Mouse (Mus musculus): ENCODE results near the gene Grap. TPM values are rescaled to one million over a fixed set of nuclear protein-coding genes. Genes with fewer than 3 reads are reported as not detected.

Gene Grap
- polyA plus RNA-seq, 1 experiment from 2014 or later, result 10.7 TPM

DNA sequence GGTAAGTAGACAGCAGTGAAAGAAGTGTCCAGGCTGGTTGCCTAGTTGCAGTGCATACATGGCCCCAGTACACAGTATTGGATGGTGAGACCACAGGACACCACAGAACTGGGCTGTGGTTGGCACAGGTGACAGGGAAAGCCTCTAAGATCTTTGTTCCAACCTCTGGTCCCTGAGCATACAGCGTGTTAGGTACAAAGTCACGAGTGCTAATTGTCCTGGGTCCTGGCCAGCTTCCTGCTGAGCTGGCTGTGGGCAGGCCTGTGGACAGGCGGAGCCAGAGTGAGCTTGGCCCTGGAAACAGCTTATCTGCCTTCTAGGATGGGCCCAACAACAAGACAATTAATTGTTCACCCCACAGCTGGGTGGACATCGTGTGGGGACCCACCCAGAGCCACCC is 46.9 kb downstream of the Grap start:
- H3K27ac ChIP-seq (replicated peaks), result no peak overlapping the region
- no peaks in the 10 kb centered on the region for H3K27me3 ChIP-seq
- H3K9ac ChIP-seq, result no peak overlapping the region
- no peaks in the 10 kb centered on the region for H3K9me3 ChIP-seq
- 41% methylated on average over 4 of the region's 4 CpGs for WGBS
- H3K4me1 ChIP-seq (replicated peaks), result peaks cover 5% of the 10 kb centered on the region; the same call in 1 of the 2 replicates
- H3K36me3 ChIP-seq, result no peaks in the 10 kb centered on the region
- H3K4me3 ChIP-seq, result no peak overlapping the region
- no peak for ATAC-seq (ENCODE audit: low FRiP score, low read depth)
- no peak overlapping the region for H3K4me2 ChIP-seq

DNA sequence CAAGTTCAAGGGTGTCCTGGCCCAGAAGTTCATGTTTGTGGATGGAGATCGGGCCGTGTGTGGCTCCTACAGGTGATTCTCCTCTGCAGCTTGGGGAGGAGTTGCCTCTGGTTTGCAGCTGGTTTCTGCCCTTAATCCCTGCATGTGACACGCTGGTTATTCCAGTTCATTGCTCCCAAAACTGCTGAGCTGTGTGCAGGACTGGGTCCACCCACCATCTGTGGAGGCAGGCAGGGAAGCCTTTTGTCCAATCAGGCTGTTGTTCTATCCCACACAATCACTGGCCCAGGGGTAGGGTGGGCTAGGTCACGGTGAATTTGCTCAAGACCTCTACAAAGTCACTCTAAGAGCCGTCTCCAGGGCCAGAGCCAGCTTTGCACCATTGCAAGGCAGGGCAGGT is 48.6 kb downstream of the Grap start:
- Histone ChIP-seq H3K27me3 (no peaks in the 10 kb centered on the region), H3K27ac (replicated peaks) (no peak overlapping the region), H3K4me3 (no peak overlapping the region), H3K4me1 (replicated peaks) (peaks cover 5% of the 10 kb centered on the region; the same call in 1 of the 2 replicates), H3K4me2 (no peak overlapping the region), H3K9me3 (no peaks in the 10 kb centered on the region), H3K36me3 (no peaks in the 10 kb centered on the region), H3K9ac (no peak overlapping the region)
- ATAC-seq (ENCODE audit: low FRiP score, low read depth), result no peak
- WGBS, result 27% methylated on average over 5 of the region's 5 CpGs

- Histone ChIP-seq H3K4me2 (no peak overlapping the region), H3K27ac (replicated peaks) (no peak overlapping the region), H3K4me3 (no peak overlapping the region), H3K9ac (no peak overlapping the region), H3K9me3 (no peaks in the 10 kb centered on the region), H3K27me3 (no peaks in the 10 kb centered on the region), H3K4me1 (replicated peaks) (peaks cover 5% of the 10 kb centered on the region; the same call in 1 of the 2 replicates), H3K36me3 (no peaks in the 10 kb centered on the region)
- WGBS, result 95% methylated on average over 5 of the region's 5 CpGs
- no peak for ATAC-seq (ENCODE audit: low FRiP score, low read depth)
These were observed 49.4 kb downstream of the Grap start for GRCm38 (mm10) chr11:61702494-61702893.

DNA sequence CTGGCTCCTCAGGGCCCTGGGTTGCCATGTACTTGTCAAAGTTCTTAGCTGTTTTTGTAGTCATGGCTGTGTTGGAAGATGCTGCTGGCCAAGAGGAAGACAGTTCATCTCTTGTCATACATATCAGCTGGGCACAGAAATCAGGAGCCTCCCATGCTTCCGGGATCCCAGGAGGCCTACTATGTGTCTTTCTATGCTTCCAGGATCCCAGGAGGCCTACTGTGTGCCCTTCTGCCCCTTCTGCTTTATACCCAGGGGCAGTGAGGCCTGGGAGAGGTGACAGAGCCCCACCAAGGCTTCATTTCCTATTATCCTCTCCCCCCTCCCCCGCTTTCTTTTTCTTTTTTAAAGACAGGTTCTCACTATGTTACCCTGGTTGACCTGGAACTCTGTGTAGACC is 52.5 kb downstream of the Grap start:
- no peak for ATAC-seq (ENCODE audit: low FRiP score, low read depth)
- Histone ChIP-seq H3K4me2 (no peak overlapping the region), H3K9ac (no peak overlapping the region), H3K4me3 (no peak overlapping the region), H3K9me3 (no peaks in the 10 kb centered on the region), H3K27me3 (no peaks in the 10 kb centered on the region), H3K27ac (replicated peaks) (no peak overlapping the region), H3K4me1 (replicated peaks) (no peaks in the 10 kb centered on the region; the same call in 1 of the 2 replicates), H3K36me3 (no peaks in the 10 kb centered on the region)
- WGBS, result 94% methylated on average over 2 of the region's 2 CpGs

GRCm38 (mm10) chr11:61706232-61706631 is 53.2 kb downstream of the Grap start:
- Histone ChIP-seq H3K4me3 (no peak overlapping the region), H3K9ac (no peak overlapping the region), H3K27me3 (no peaks in the 10 kb centered on the region), H3K9me3 (no peaks in the 10 kb centered on the region), H3K27ac (replicated peaks) (no peak overlapping the region), H3K4me1 (replicated peaks) (no peaks in the 10 kb centered on the region), H3K4me2 (no peak overlapping the region), H3K36me3 (no peaks in the 10 kb centered on the region)
- WGBS, result 65% methylated on average over 4 of the region's 4 CpGs
- ATAC-seq (ENCODE audit: low FRiP score, low read depth), result no peak

GRCm38 (mm10) chr11:61708928-61709327 is 55.9 kb downstream of the Grap start:
- H3K36me3 ChIP-seq, result no peaks in the 10 kb centered on the region
- no peaks in the 10 kb centered on the region for H3K9me3 ChIP-seq
- no peak overlapping the region for H3K27ac ChIP-seq (replicated peaks)
- H3K9ac ChIP-seq, result no peak overlapping the region
- H3K4me3 ChIP-seq, result no peak overlapping the region
- H3K4me2 ChIP-seq, result no peak overlapping the region
- H3K27me3 ChIP-seq, result no peaks in the 10 kb centered on the region
- 70% methylated on average over 3 of the region's 3 CpGs for WGBS
- no peak for ATAC-seq (ENCODE audit: low FRiP score, low read depth)
- no peaks in the 10 kb centered on the region for H3K4me1 ChIP-seq (replicated peaks)

DNA sequence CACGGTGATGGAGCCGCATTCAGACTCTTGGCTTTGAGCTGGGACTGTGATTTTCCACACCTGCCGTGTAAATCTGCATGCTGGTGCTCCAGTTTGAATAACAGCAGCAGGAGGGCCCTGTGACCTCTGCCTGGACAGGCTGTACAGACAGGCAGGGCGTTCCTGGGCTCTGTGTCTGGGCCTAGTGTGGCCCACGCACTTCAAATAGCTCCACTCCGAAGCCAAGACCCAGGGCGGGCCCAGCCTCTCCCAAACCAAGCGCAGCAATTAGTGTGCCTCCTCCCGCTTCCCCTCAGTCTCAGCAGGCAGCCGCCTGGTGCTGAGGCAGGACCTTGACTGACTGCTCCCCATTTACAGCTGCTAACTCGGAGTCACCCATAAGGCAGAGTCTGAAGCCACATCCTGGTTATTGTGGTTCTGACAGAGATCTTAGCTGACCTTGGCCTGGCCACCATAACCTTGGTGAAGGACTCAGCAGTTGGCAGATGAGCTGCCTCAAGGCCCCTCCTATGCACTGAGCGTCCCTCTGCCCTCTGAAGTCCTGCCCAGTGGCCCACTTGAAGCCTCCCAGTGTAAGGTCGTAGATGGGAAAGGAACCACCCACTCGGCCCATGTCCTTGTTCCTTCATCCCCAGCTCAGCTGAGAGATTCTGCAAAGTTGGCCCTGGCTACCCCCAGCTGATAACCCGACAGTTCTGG is 60.2 kb downstream of the Grap start:
- ATAC-seq (ENCODE audit: low FRiP score, low read depth), result no peak
- H3K9ac ChIP-seq, result no peak overlapping the region

DNA sequence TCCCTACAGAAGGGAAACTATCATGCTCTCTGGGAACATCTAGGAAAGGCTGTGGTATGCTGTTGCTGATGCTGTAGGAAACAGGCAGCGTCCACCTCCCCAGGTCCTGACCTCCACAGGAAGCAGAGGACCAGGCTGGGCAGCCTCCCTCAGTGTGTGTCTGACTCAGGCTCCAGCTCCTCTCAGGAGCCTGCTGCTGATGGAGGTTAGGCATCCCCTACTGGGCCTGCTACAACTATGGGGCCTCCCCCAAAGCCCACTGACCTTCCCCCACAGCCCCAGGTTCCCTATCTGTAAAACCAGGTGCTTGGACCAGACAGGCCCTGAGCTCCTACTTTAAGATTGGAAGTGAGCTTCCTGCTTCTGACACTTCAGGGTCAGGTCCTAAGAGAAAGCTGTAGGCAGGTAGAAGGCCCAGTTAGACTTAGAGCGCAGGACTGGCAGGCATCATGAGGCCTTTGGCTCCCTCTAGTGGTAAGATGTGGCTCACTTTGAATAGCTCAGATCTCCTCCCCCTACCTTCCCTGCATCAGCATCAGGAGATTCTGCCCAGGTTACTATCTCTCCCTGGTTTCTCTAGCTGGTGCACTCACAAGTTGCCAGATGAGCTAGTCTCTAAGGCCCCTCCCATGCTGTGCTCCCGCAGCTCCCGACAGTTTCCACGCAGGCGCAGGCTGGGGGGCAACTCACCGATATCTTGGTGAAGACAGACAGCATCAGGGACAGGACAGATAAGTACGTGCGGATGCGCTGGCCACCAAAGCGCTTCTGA is 61.5 kb downstream of the Grap start:
- H3K27ac ChIP-seq (replicated peaks), result no peak overlapping the region
- no peaks in the 10 kb centered on the region for H3K27me3 ChIP-seq
- no peaks in the 10 kb centered on the region for H3K9me3 ChIP-seq
- no peaks in the 10 kb centered on the region for H3K36me3 ChIP-seq
- ATAC-seq (ENCODE audit: low FRiP score, low read depth), result peak; percentile 79
- no peaks in the 10 kb centered on the region for H3K4me1 ChIP-seq (replicated peaks)
- H3K4me3 ChIP-seq, result no peak overlapping the region
- H3K4me2 ChIP-seq, result no peak overlapping the region
- 48% methylated on average over 11 of the region's 11 CpGs for WGBS
- no peak overlapping the region for H3K9ac ChIP-seq

More for the DNA sequence above, 60.2 kb downstream of the Grap start:
- H3K4me1 ChIP-seq (replicated peaks), result no peaks in the 10 kb centered on the region
- H3K27me3 ChIP-seq, result no peaks in the 10 kb centered on the region
- H3K9me3 ChIP-seq, result no peaks in the 10 kb centered on the region
- H3K4me3 ChIP-seq, result no peak overlapping the region
- H3K4me2 ChIP-seq, result no peak overlapping the region
- WGBS, result 65% methylated on average over 15 of the region's 15 CpGs
- H3K36me3 ChIP-seq, result no peaks in the 10 kb centered on the region
- no peak overlapping the region for H3K27ac ChIP-seq (replicated peaks)

DNA sequence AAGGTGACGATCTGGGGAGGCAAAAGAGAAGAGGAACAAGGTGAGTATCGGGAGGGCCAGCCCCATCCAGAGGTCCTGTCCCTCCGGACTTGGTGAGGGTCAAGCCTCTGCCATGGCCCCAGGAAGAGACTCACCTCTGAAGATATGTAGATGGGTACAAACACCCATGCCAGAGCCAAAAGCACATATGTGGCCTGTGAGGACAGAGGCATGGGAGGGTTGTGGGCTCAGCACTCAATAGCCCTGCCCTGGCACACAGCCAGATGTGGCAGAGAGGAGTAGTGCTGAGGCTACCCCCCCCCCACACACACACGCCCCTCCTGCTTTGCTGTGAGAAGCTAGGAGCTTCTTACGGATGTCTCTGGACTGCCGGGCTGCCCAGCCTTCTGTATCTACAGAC is 62.1 kb downstream of the Grap start:
- no peak overlapping the region for H3K4me3 ChIP-seq
- 70% methylated on average over 6 of the region's 6 CpGs for WGBS
- no peak overlapping the region for H3K4me2 ChIP-seq
- H3K36me3 ChIP-seq, result no peaks in the 10 kb centered on the region
- no peaks in the 10 kb centered on the region for H3K27me3 ChIP-seq
- H3K27ac ChIP-seq (replicated peaks), result no peak overlapping the region
- H3K9ac ChIP-seq, result no peak overlapping the region
- no peaks in the 10 kb centered on the region for H3K4me1 ChIP-seq (replicated peaks)
- peak; percentile 35; the same call in 1 of the 2 replicates for ATAC-seq (ENCODE audit: low FRiP score, low read depth)
- H3K9me3 ChIP-seq, result no peaks in the 10 kb centered on the region

GRCm38 (mm10) chr11:61717990-61718389 is 64.9 kb downstream of the Grap start:
- 66% methylated on average over 5 of the region's 5 CpGs for WGBS

DNA sequence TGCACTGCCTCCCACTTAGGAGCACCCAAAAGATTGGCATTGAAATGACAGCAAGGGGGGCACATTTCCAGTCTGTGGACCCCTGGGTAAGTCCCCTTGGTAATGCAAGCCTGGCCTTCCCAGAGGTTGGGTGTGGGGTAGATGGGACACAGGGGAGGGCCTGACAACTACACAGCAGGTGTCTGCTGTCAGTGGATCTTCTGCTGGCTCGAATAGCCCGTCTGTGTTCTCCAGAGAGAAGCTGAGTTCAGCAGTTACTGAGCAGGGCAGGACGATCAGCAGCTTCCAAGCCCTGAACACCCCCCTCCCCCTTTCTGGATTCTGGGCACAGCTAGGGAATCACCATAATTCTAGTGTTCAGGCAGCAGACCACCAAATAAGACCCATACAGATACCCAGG is 66.3 kb downstream of the Grap start:
- H3K9ac ChIP-seq, result no peak overlapping the region

More at GRCm38 (mm10) chr11:61717990-61718389, 64.9 kb downstream of the Grap start:
- H3K27ac ChIP-seq (replicated peaks), result no peak overlapping the region
- ATAC-seq (ENCODE audit: low FRiP score, low read depth), result no peak
- H3K4me3 ChIP-seq, result no peak overlapping the region
- no peaks in the 10 kb centered on the region for H3K9me3 ChIP-seq
- no peaks in the 10 kb centered on the region for H3K4me1 ChIP-seq (replicated peaks)
- H3K36me3 ChIP-seq, result no peaks in the 10 kb centered on the region
- H3K27me3 ChIP-seq, result no peaks in the 10 kb centered on the region
- no peak overlapping the region for H3K9ac ChIP-seq
- H3K4me2 ChIP-seq, result no peak overlapping the region

GRCm38 (mm10) chr11:61719826-61720225 is 66.8 kb downstream of the Grap start:
- Histone ChIP-seq H3K36me3 (no peaks in the 10 kb centered on the region), H3K4me1 (replicated peaks) (no peaks in the 10 kb centered on the region), H3K27ac (replicated peaks) (no peak overlapping the region), H3K9ac (no peak overlapping the region), H3K9me3 (no peaks in the 10 kb centered on the region), H3K4me2 (no peak overlapping the region), H3K27me3 (no peaks in the 10 kb centered on the region), H3K4me3 (no peak overlapping the region)
- ATAC-seq (ENCODE audit: low FRiP score, low read depth), result no peak
- 46% methylated on average over 8 of the region's 8 CpGs for WGBS

More for the DNA sequence above, 66.3 kb downstream of the Grap start:
- Histone ChIP-seq H3K27me3 (no peaks in the 10 kb centered on the region), H3K27ac (replicated peaks) (no peak overlapping the region), H3K4me1 (replicated peaks) (no peaks in the 10 kb centered on the region), H3K4me2 (no peak overlapping the region), H3K9me3 (no peaks in the 10 kb centered on the region), H3K36me3 (no peaks in the 10 kb centered on the region), H3K4me3 (no peak overlapping the region)
- ATAC-seq (ENCODE audit: low FRiP score, low read depth), result no peak
- 35% methylated on average over 3 of the region's 3 CpGs for WGBS

Measured in hindbrain, embryonic 15.5 days (tissue).